10 mouse cellular contexts compared by ENCODE assay signal in the genomic region with DNA sequence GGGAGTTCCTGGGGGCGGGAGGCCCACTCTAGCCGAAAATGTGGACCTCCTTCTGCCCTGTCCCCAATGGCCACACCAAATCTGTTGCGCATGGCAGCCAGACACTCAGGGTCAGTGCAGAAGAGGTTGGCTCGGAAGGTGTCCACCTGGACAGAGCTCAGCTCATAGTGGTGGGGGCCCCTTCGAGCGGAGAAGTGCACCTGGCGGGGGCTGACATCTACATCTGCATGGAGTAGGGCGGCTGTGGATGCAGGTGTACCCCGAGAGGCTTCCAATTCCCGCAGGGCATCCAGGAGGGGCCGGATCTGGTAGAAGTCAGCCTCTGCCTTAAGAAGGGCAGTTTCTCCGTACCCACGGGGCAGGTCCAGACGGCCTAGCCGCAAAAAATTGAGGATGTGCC. TPM values are rescaled to one million over a fixed set of nuclear protein-coding genes. Genes with fewer than 3 reads are reported as not detected.
A peak's percentile ranks its signal among the peaks of the same experiment; 100 is the strongest.
DNase-seq lines count a peak whose midpoint lies in the region; ATAC-seq and TF ChIP-seq lines count a peak whose summit lies in the region.
"Had no signal": no experiment of that assay in that cellular context is flagged by ENCODE, and none has a peak within 500 bp of the region (broad histone marks: within the 10 kb centered on the region; RNA-seq: fewer than 3 reads in every experiment).

No protein-coding gene starts in this region.

- peak overlapping the region; percentile 67; the same call in 1 of the 2 replicates for H3K4me2 ChIP-seq in forebrain, embryonic 11.5 days (ENCODE audit: low read depth, low read length, severe bottlenecking)
- peak overlapping the region; percentile 87 for H3K4me2 ChIP-seq in intestine, postnatal 0 days (replicated peaks; ENCODE audit: low read depth)
- H3K4me2 ChIP-seq in neural tube, embryonic 13.5 days, result peak overlapping the region; percentile 74

- TF ChIP-seq POLR2A in lung, adult 2 months (IDR thresholded peaks at IDR 0.05; ENCODE audit: borderline replicate concordance, extremely low read depth, low read depth, low read length), result no peak

- peak overlapping the region; percentile 97 for H3K4me3 ChIP-seq in lung, adult 2 months (replicated peaks; ENCODE audit: extremely low read depth, low read depth, low read length)
- peak overlapping the region; percentile 39 for H3K4me3 ChIP-seq in forebrain, embryonic 11.5 days (ENCODE audit: low read depth, low read length)
- peak overlapping the region; percentile 62 for H3K4me3 ChIP-seq in intestine, postnatal 0 days (ENCODE audit: low read depth, low read length)
- peak overlapping the region; percentile 42 for H3K4me3 ChIP-seq in neural tube, embryonic 13.5 days

- H3K9me3 ChIP-seq in forebrain, embryonic 11.5 days (ENCODE audit: control insufficient read depth, low read length), result no peaks in the 10 kb centered on the region
- H3K9me3 ChIP-seq in intestine, postnatal 0 days (ENCODE audit: control insufficient read depth), result no peaks in the 10 kb centered on the region
- H3K9me3 ChIP-seq in neural tube, embryonic 13.5 days, result no peaks in the 10 kb centered on the region

- DNase-seq in lung, adult 2 months, result peak; percentile 45
- DNase-seq in lung, adult 18-20 months, result no peak
- no peak for DNase-seq in forebrain, embryonic 11.5 days (ENCODE audit: low spot score)
- DNase-seq in layer of hippocampus, postnatal 25 days (ENCODE audit: extremely low spot score in 1 of 2, low spot score in 1 of 2), result no peak
- no peak for DNase-seq in left cerebral cortex, postnatal 25 days (ENCODE audit: low spot score in 2 of 2)
- DNase-seq in spleen, adult 12 weeks (ENCODE audit: low spot score), result no peak

- no peak for TF ChIP-seq CTCF in lung, adult 2 months (IDR thresholded peaks at IDR 0.05; ENCODE audit: insufficient read depth, low read length)
- no peak for TF ChIP-seq CTCF in intestine, postnatal 0 days (IDR thresholded peaks at IDR 0.05; ENCODE audit: low read depth)

- no peak for ATAC-seq in forebrain, embryonic 11.5 days (replicated peaks; ENCODE audit: low FRiP score)
- no peak for ATAC-seq in intestine, postnatal 0 days
- no peak for ATAC-seq in neural tube, embryonic 13.5 days (ENCODE audit: low read depth)

- H3K36me3 ChIP-seq in forebrain, embryonic 11.5 days (ENCODE audit: control insufficient read depth, insufficient read depth, low read length), result no peaks in the 10 kb centered on the region
- no peaks in the 10 kb centered on the region for H3K36me3 ChIP-seq in intestine, postnatal 0 days (ENCODE audit: control insufficient read depth, insufficient read depth)
- no peaks in the 10 kb centered on the region for H3K36me3 ChIP-seq in neural tube, embryonic 13.5 days

- H3K27me3 ChIP-seq in forebrain, embryonic 11.5 days (ENCODE audit: control insufficient read depth, insufficient read depth, low read length), result peaks cover 5% of the 10 kb centered on the region; the same call in 1 of the 2 replicates
- H3K27me3 ChIP-seq in intestine, postnatal 0 days (replicated peaks; ENCODE audit: control insufficient read depth, insufficient read depth, low read length), result no peaks in the 10 kb centered on the region
- peaks cover 15% of the 10 kb centered on the region for H3K27me3 ChIP-seq in neural tube, embryonic 13.5 days

- H3K4me1 ChIP-seq in lung, adult 2 months (ENCODE audit: control insufficient read depth, insufficient read depth, low read length), result peaks cover 17% of the 10 kb centered on the region
- H3K4me1 ChIP-seq in forebrain, embryonic 11.5 days (replicated peaks; ENCODE audit: control insufficient read depth, insufficient read depth, low read length), result peaks cover 6% of the 10 kb centered on the region; the same call in 1 of the 2 replicates
- H3K4me1 ChIP-seq in intestine, postnatal 0 days (replicated peaks; ENCODE audit: control insufficient read depth, insufficient read depth, low read length), result peaks cover 5% of the 10 kb centered on the region; the same call in 1 of the 2 replicates
- H3K4me1 ChIP-seq in neural tube, embryonic 13.5 days (replicated peaks), result peaks cover 41% of the 10 kb centered on the region

- H3K9ac ChIP-seq in forebrain, embryonic 11.5 days (ENCODE audit: low read length), result no peak overlapping the region
- peak overlapping the region; percentile 51 for H3K9ac ChIP-seq in intestine, postnatal 0 days (ENCODE audit: low read depth, low read length)
- H3K9ac ChIP-seq in neural tube, embryonic 13.5 days, result peak overlapping the region; percentile 65; the same call in 1 of the 2 replicates

- 47% methylated on average over 15 of the region's 15 CpGs for WGBS in lung, adult 2 months
- 53% methylated on average over 15 of the region's 15 CpGs for WGBS in forebrain, embryonic 11.5 days
- WGBS in intestine, postnatal 0 days, result 46% methylated on average over 15 of the region's 15 CpGs
- WGBS in neural tube, embryonic 13.5 days, result 55% methylated on average over 15 of the region's 15 CpGs

- intact Hi-C loops in left cerebral cortex, postnatal 25 days (cut with DNase I), result loop anchor here (5.0 kb wide), 2 partner anchors 72 to 197 kb away; partner anchors contain the start of genes Senp3 and Tmem102

- no peak overlapping the region for H3K27ac ChIP-seq in forebrain, embryonic 11.5 days (ENCODE audit: low read depth, low read length)
- no peak overlapping the region for H3K27ac ChIP-seq in intestine, postnatal 0 days (ENCODE audit: low read depth, low read length)
- no peak overlapping the region for H3K27ac ChIP-seq in neural tube, embryonic 13.5 days (replicated peaks)

RNA-seq across cellular contexts. Expression of gene Kctd11, which starts 1.5 kb away (rescaled TPM):
- polyA plus RNA-seq in lung, adult 2 months (2012; rRNA removed), result 12.6 and 19.1 TPM in 2 replicates
- polyA plus RNA-seq in forebrain, embryonic 11.5 days (2014; fragmentation: Nextera tagmentation; extraction: Ambion mirVana), result 2.9 and 3.0 TPM in 2 replicates
- 4.0 and 4.1 TPM in 2 replicates for polyA plus RNA-seq in intestine, postnatal 0 days (2015; fragmentation: Nextera tagmentation; extraction: Ambion mirVana)
- polyA plus RNA-seq in neural tube, embryonic 13.5 days (2015; fragmentation: Nextera tagmentation; extraction: Ambion mirVana), result 2.0 and 3.3 TPM in 2 replicates
- total RNA-seq in layer of hippocampus, postnatal 25 days (2021), result 1 to 10 TPM; 1.2 to 1.3 TPM
- 1 to 10 TPM; 1.1 to 1.2 TPM for total RNA-seq in left cerebral cortex, postnatal 25 days (2021)

RNA-seq across cellular contexts. Expression of gene Tmem95, which starts 1.9 kb away (rescaled TPM):
- polyA plus RNA-seq in lung, adult 2 months (2012; rRNA removed), result not detected in 2 replicates
- polyA plus RNA-seq in forebrain, embryonic 11.5 days (2014; fragmentation: Nextera tagmentation; extraction: Ambion mirVana), result 0.40 TPM in 1 of 2 replicates, not detected in the other
- not detected in 2 replicates for polyA plus RNA-seq in intestine, postnatal 0 days (2015; fragmentation: Nextera tagmentation; extraction: Ambion mirVana)
- not detected in 2 replicates for polyA plus RNA-seq in neural tube, embryonic 13.5 days (2015; fragmentation: Nextera tagmentation; extraction: Ambion mirVana)
- not detected for total RNA-seq in layer of hippocampus, postnatal 25 days (2021)
- total RNA-seq in left cerebral cortex, postnatal 25 days (2021), result not detected
- polyA plus RNA-seq: activated CD4-positive, CD25-positive, alpha-beta regulatory T cell, adult 4 months; macrophage had no signal

RNA-seq across cellular contexts. Expression of gene Acap1, which starts 15.6 kb away (rescaled TPM):
- polyA plus RNA-seq in lung, adult 2 months (2012; rRNA removed), result 11.2 and 14.3 TPM in 2 replicates
- polyA plus RNA-seq in forebrain, embryonic 11.5 days (2014; fragmentation: Nextera tagmentation; extraction: Ambion mirVana), result 0.52 and 0.75 TPM in 2 replicates
- polyA plus RNA-seq in intestine, postnatal 0 days (2015; fragmentation: Nextera tagmentation; extraction: Ambion mirVana), result 1.1 TPM in 2 replicates
- polyA plus RNA-seq in neural tube, embryonic 13.5 days (2015; fragmentation: Nextera tagmentation; extraction: Ambion mirVana), result 0.28 and 0.80 TPM in 2 replicates
- total RNA-seq in layer of hippocampus, postnatal 25 days (2021), result under 1 TPM; 0.12 to 0.19 TPM
- not detected for total RNA-seq in left cerebral cortex, postnatal 25 days (2021)

RNA-seq across cellular contexts. Expression of gene 2810408A11Rik, which starts 21.1 kb away (rescaled TPM):
- polyA plus RNA-seq in lung, adult 2 months (2012; rRNA removed), result 0.65 and 1.4 TPM in 2 replicates
- polyA plus RNA-seq in forebrain, embryonic 11.5 days (2014; fragmentation: Nextera tagmentation; extraction: Ambion mirVana), result 17.2 and 17.6 TPM in 2 replicates
- 3.5 and 3.8 TPM in 2 replicates for polyA plus RNA-seq in intestine, postnatal 0 days (2015; fragmentation: Nextera tagmentation; extraction: Ambion mirVana)
- polyA plus RNA-seq in neural tube, embryonic 13.5 days (2015; fragmentation: Nextera tagmentation; extraction: Ambion mirVana), result 10.9 and 11.7 TPM in 2 replicates
- 1 to 10 TPM in 1 of 2 experiments, under 1 TPM in 1; 0.62 to 1.8 TPM for total RNA-seq in layer of hippocampus, postnatal 25 days (2021)
- total RNA-seq in left cerebral cortex, postnatal 25 days (2021), result under 1 TPM; 0.55 to 0.60 TPM
- polyA plus RNA-seq: macrophage had no signal

RNA-seq across cellular contexts. Expression of gene Neurl4, which starts 21.2 kb away (rescaled TPM):
- 47.7 and 58.1 TPM in 2 replicates for polyA plus RNA-seq in lung, adult 2 months (2012; rRNA removed)
- 16.4 and 23.0 TPM in 2 replicates for polyA plus RNA-seq in forebrain, embryonic 11.5 days (2014; fragmentation: Nextera tagmentation; extraction: Ambion mirVana)
- 9.7 and 10.3 TPM in 2 replicates for polyA plus RNA-seq in intestine, postnatal 0 days (2015; fragmentation: Nextera tagmentation; extraction: Ambion mirVana)
- 13.8 and 20.5 TPM in 2 replicates for polyA plus RNA-seq in neural tube, embryonic 13.5 days (2015; fragmentation: Nextera tagmentation; extraction: Ambion mirVana)
- total RNA-seq in layer of hippocampus, postnatal 25 days (2021), result 100 to 1,000 TPM; 108 to 109 TPM
- total RNA-seq in left cerebral cortex, postnatal 25 days (2021), result 100 to 1,000 TPM; 113 to 117 TPM

Comparison
In these comparisons a context has a peak if more than half of its experiments do, and no peak if none do; other contexts are left out.
1. H3K4me3 ChIP-seq: peak in every context shown above with its lines; median percentile 97 in lung, adult 2 months; 62 in intestine, postnatal 0 days; 42 in neural tube, embryonic 13.5 days; 39 in forebrain, embryonic 11.5 days.